Mouse (Mus musculus) erythroid progenitor cell, adult 5-6 weeks (primary cell): ENCODE measurements around the gene Dda1. TPM values are rescaled to one million over a fixed set of nuclear protein-coding genes. Genes with fewer than 3 reads are reported as not detected.
"Not testable (repeated sequence)": the region's sequence is repeated elsewhere in the genome, so short reads cannot be mapped to it uniquely, and the experiment has no call there.

Source experiments
- ATAC-seq: replicated peaks from 2 replicates; pipeline ENCODE4 v1.8.0; 2016; ENCODE audit warnings: moderate number of reproducible peaks, mild to moderate bottlenecking, moderate TSS enrichment, inconsistent platforms; ENCODE audit not compliant: poor library complexity, low FRiP score, severe bottlenecking
- total RNA-seq, 2 experiments: library from RNA; stranded (forward) in 1 of 2; stranded (reverse) in 1 of 2; fragments of 150-400 nt in 1 of 2; fragments of 186-747, 209-891 nt in 1 of 2; gene quantifications; 2 replicates each; pipeline versions ENCODE4 v1.2.3 to v1.2.4; 2015 to 2017; ENCODE audit warnings: low replicate concordance in 2 of 2

Gene Dda1
- total RNA-seq (2015; ENCODE audit: low replicate concordance) (23.9 and 35.7 TPM in 2 replicates), total RNA-seq (2017; ENCODE audit: low replicate concordance) (17.8 and 18.1 TPM in 2 replicates)

DNA sequence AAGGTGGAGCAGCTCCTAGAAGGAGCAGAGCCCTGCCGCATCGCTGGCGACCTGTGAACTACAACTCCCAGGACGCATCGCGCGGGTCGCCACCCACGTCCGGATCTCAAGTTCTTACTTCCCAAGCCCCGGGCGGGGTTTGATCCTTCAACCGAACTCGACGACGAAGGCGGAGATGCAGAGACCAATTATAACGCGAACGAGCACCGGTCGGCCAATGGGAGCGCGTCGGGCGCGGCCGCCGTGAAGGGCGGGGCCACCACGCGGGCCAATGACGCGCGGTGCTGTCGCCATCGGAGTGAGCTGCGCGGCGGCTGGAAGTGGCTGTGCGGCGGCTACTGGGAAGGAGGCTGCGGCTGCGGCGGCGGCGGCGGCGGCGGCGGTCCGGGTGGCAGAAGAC is at the start of gene Dda1:
Dda1 (plus strand) TSS at position 284 of the 400 bp plus-strand sequence.
- ATAC-seq = peak; percentile 81

DNA sequence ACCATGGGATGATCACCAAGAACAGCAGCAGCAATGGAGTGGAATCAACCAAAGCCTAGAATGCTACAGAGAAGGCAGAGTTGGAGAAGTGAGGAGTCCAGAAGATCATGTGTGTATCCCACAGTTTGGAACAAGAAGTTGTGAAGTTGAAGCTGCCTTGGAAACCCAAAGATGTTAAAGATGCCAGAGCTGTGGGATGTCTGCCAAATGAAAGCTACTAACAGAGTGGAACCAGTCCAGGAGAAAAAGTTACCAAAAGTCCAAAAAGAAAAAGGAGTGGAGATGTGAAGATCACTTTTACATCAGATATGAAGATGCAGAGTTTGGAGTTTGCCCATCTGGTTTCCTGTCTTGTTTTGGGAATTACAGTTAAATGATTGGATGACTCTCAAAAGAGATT is 46.9 kb upstream of the Dda1 start:
- ATAC-seq = no peak

DNA sequence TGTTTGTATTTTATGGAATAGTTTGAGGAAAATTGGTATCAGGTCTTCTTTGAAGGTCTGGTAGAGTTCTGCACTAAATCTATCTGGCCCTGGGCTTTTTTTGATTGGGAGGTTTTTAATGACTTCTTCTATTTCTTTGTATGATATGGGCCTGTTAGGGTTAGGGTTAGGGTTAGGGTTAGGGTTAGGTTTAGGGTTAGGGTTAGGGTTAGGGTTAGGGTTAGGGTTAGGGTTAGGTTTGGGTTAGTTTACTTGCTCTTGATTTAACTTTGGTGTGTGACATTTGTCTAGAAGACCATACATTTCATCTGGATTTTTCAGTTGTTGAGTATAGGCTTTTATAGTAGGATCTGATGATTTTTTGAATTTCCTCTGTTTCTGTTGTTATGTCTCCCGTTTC is 36.1 kb upstream of the Dda1 start:
- ATAC-seq = not testable (repeated sequence)

DNA sequence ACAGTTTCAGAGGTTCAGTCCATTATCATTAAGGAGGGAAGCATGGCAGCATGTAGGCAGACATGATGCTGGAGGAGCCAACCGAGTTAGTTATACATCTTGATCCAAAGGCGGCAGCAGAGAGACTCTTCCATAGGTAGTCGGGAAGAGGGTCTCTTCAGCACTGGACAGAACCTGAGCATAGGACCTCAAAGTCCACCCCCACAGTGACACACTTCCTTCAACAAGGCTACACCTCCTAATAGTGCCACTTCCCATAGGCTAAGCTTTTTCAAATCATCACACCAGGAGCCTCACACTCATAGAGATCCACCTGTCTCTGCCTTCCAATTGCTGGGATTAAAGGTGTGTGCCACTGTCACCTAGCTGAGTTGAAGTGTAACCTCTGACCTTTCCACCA is 32.0 kb upstream of the Dda1 start:
- no peak for ATAC-seq

GRCm38 (mm10) chr8:71441404-71441803 is 27.6 kb upstream of the Dda1 start:
- 0 out of 2 replicates have a peak, but pooled peaks have one; percentile 46 for ATAC-seq

DNA sequence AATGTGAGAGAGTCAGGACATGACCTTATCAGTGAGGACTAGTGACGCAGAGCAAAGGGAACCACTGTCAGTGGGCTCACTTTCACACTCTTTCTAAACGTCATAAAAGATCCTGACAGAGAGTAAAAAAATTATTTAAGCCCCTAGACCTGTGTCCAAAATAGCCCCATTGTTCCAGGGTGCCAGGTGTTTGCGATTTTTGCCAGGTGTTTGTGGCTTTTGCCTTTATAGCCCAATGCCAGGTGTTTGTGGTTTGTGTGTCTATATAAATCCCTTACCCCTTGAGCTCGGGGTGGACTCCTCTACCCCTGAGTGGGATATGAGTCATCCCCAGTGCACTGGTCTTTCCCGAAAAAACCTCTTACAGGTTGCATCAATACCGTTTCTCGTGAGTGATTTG is 23.9 kb upstream of the Dda1 start:
- no peak for ATAC-seq

- no peak for ATAC-seq
Observed at GRCm38 (mm10) chr8:71451337-71451736, 17.7 kb upstream of the Dda1 start.

DNA sequence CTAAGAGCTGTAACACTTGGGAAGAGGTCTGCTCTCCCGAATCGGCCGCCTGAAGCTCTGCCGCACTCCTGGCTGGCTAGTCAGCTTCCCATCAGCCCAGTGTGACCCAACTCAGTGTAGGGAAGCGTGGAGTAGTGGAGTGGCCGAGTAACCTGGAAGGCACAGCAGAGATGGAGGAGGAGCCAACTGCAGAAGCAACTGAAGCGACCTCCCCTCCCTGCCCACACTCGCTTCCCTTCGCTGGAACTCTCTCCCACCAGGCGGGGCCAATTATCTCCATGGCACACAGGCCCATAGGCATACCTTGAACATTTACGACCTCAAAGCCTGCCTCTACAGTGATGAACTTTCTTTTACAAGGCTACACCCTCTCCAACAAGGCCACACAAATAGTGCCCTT is 17.2 kb upstream of the Dda1 start:
- no peak for ATAC-seq

DNA sequence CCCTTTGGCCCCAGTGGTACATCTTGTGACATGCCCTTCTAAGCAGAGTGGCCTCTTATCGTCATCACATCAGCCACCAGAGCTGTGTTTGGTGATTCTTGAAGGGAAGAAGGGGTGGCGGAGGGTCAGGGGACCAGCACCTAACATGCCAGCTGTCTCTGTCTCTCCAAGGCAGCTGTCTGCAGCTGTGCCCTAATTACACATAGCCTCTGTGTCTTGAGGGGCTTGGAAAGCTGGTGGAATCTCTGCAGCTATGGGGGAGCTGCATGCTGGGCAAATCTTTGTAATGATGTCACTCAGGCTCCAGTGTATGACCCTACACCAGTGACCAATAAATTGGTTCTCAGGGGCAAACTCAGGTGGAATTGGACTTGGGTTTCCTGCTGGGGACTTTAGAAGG is 16.3 kb upstream of the Dda1 start:
- no peak for ATAC-seq

DNA sequence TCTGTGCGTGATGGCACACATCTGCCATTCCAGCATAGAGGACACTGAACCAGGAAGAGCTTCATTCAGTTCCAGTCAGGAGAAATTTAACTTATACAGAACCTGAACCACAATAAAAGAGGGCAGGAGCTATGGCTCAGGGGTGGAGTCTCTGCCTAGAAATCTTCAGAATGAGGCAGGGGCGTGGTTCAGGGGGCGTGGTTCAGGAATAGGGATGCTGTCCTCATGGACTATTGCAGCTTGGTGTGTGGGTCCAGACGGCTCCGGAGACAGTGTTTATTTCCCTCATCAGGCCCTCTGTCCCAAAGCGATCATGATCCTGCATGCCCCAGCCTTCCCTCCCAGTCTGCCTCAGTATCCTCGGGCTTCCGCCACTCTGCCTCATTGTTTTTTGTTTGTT is 14.3 kb upstream of the Dda1 start:
- ATAC-seq = no peak

DNA sequence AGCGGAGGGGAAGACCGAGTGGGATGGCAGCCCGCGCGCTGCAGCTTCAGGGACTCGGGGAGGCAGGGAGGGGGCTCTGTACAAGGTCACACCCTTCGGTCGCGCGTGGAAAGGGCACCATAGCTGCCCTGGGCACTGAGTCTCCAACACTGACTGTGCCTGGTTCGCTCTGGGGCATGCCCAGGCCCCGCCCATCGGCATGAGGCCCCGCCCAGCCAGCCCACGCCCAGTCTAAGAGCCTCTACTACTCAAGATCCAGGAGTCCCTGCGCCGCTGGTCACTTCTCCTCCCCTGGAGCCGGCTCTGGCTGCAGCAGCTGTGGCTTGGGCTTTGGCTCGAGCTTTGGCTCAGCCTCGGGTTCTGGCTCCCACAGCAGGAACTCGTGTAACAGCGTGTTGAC is 12.1 kb upstream of the Dda1 start:
- peak; percentile 69; the same call in 1 of the 2 replicates for ATAC-seq

GRCm38 (mm10) chr8:71457659-71458270 is 11.2 kb upstream of the Dda1 start:
- no peak for ATAC-seq

GRCm38 (mm10) chr8:71460716-71461115 is 8.3 kb upstream of the Dda1 start:
- no peak for ATAC-seq

DNA sequence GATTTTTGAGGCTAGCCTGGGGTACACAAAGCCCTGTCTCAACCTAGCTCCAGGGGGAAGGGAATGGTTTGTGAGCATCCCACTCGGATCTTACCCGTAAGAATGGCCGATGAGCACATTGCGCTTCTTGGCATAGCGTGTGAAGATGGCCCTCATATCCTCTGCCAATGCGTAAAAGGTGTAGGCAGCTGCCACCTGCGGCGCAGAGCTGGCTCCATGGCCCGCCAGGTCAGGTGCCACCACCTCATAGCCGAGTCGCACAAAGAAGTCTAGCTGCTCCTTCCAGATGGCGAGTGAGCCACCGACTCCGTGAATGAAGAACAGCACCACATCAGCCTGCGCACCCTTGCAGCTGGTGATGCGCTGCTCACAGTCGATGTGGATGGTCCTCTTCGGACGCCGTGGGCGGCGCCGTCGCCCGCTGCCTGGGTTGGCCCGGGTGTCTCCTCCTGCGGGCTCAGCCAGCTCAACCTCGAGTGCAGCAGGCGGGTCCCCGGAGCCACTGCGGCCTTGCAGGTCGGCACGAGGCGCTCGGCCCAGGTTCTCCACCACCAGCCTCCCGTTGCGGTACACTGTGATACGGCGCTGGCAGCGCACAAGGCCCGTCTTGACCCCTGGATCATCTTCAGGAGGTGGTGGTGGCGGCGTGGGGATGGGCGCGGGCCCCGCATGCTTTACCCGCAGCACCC is 7.7 kb upstream of the Dda1 start:
- no peak for ATAC-seq

DNA sequence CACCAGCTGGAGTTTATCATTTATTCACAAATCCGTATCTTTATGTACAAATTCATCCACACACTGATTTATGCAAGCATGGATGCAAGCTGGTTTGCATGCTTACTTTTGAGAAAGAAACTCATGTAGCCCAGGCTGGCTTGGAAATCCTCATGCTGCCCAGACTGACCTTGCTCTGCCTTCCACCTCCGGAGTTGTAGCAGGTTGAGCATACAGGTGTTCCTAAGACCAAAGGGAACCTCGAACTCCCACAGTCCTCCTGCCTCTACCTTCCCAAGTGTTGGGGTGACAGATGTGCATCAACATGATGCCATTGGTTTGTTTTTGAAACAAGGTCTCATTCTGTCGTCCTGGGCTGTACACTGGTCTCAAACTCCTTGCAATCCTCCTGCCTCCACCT is 6.8 kb upstream of the Dda1 start:
- no peak for ATAC-seq

GRCm38 (mm10) chr8:71462786-71463185 is 6.2 kb upstream of the Dda1 start:
- ATAC-seq = no peak

GRCm38 (mm10) chr8:71463188-71464033 is 5.6 kb upstream of the Dda1 start, which contains the start of gene Abhd8:
Gene Abhd8 (minus strand): TSS chr8:71463655.
- peak; percentile 78 for ATAC-seq

DNA sequence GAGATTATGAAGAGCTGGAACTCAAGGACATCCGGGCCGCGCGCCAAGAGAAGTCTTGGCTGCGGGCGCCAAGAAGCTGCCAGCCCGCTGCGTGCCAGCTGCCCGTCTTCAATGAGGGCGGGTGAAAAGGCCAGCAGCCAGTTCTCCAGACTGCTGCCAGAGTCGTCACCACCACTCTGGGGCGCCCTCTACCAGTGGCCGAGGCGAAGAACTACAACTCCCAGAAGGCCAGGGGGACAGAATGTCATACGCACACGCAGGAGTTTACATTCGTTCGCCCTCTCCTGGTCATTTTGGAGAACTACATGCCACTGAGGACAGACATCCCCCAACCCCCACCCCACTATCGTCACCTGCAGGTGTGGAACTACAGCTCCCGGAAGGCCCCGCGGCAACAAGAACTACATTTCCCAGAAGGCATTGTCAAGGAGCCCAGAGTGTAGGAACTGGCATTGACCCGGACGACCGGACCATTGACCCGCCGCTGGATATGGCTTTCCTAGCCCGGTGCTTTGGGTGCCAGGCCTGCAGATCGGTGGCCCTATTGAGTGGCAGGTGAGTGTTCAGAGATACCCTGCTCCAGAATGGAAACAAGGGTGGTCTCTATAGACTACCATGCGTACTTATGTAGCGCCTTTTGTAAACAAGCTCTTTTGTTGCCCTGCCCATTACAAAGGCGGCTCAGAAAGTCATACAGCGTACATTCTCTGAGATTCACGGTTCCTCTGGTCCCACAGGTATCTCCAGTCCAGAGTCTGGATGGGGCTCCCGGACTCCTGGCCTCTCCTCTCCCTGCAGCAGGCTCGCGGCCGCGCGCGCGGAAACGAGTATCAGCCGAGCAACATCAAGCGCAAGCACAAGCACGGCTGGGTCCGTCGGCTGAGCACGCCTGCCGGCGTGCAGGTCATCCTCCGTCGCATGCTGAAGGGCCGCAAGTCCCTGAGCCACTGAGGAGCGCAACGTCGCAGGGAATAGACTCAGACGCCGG is 4.2 kb upstream of the Dda1 start, which contains the start of gene Mrpl34:
Mrpl34 (plus strand) TSS at position 447 of the 988 bp plus-strand sequence.
- peak; percentile 78 for ATAC-seq

GRCm38 (mm10) chr8:71465733-71466132 is 3.3 kb upstream of the Dda1 start:
- no peak for ATAC-seq
